ENCODE assay signal across 13 mouse cellular contexts in the genomic region with DNA sequence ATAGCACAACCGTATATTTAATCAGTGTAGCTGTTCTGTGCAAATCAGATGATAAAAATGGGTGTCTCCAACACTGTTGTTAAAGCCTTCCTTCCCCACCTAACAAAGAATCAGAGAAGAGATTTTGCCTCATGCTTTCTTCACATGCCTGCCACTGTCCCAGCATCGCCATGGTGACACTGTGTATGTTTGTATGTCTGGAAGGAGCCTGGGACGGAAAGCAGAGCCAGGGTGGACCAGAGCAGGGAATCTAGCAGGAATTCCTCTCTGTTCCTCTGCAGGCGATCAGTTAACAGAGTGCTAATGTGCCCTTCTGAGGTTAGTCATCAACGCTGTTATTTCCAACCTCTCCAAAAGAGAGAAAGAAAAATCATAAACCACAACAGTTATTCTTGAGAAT.
DNase-seq lines count a peak whose midpoint lies in the region; ATAC-seq and TF ChIP-seq lines count a peak whose summit lies in the region.
"Had no signal": no experiment of that assay in that cellular context is flagged by ENCODE, and none has a peak within 500 bp of the region (broad histone marks: within the 10 kb centered on the region; RNA-seq: fewer than 3 reads in every experiment).

No protein-coding gene starts in this region.

- peak; percentile 69 for ATAC-seq in forebrain, postnatal 0 days
- no peak for ATAC-seq in forebrain, embryonic 16.5 days
- ATAC-seq in limb, embryonic 11.5 days (ENCODE audit: insufficient number of reproducible peaks, low FRiP score, low TSS enrichment, low read depth), result no peak

- peak; percentile 27 for DNase-seq in forebrain, postnatal 0 days
- DNase-seq in limb, embryonic 11.5 days (ENCODE audit: low spot score), result peak; percentile 29
- DNase-seq in limb, embryonic 10.5 days (ENCODE audit: low spot score), result no peak
- peak; percentile 22 for DNase-seq in embryo, embryonic 9.5 days (ENCODE audit: extremely low spot score)
- peak; percentile 18 for DNase-seq in lung, postnatal 14 days
- DNase-seq in testis, postnatal 10 days (ENCODE audit: low spot score), result no peak
- no peak for DNase-seq in urinary bladder, postnatal 4 days (ENCODE audit: low spot score in 2 of 2)
- DNase-seq: cerebellum, postnatal 10 days; thymus, postnatal 4 days had no signal

- no peak overlapping the region for H3K9ac ChIP-seq in forebrain, postnatal 0 days
- H3K9ac ChIP-seq in forebrain, embryonic 16.5 days (replicated peaks; ENCODE audit: low read depth, low read length), result no peak overlapping the region
- no peak overlapping the region for H3K9ac ChIP-seq in limb, embryonic 11.5 days (ENCODE audit: low read length)
- H3K9ac ChIP-seq: lung, embryonic 15.5 days had no signal

- H3K27ac ChIP-seq in forebrain, postnatal 0 days (ENCODE audit: low read depth, low read length), result no peak overlapping the region; the same call in 1 of the 2 replicates
- no peak overlapping the region for H3K27ac ChIP-seq in forebrain, embryonic 16.5 days (ENCODE audit: low read length)
- no peak overlapping the region for H3K27ac ChIP-seq in limb, embryonic 11.5 days (replicated peaks; ENCODE audit: low read depth, low read length)
- no peak overlapping the region for H3K27ac ChIP-seq in limb, embryonic 10.5 days
- H3K27ac ChIP-seq: lung, embryonic 15.5 days had no signal

- 54% methylated on average over 5 of the region's 5 CpGs for WGBS in forebrain, postnatal 0 days
- 62% methylated on average over 5 of the region's 5 CpGs for WGBS in forebrain, embryonic 16.5 days
- WGBS in limb, embryonic 11.5 days, result 71% methylated on average over 5 of the region's 5 CpGs
- WGBS in limb, embryonic 10.5 days, result 63% methylated on average over 5 of the region's 5 CpGs

- H3K9me3 ChIP-seq in forebrain, postnatal 0 days (ENCODE audit: low read length), result no peaks in the 10 kb centered on the region
- H3K9me3 ChIP-seq in forebrain, embryonic 16.5 days (ENCODE audit: control insufficient read depth, low read length), result no peaks in the 10 kb centered on the region
- H3K9me3 ChIP-seq in limb, embryonic 11.5 days (ENCODE audit: control insufficient read depth, low read length), result no peaks in the 10 kb centered on the region
- H3K9me3 ChIP-seq in limb, embryonic 10.5 days (replicated peaks), result no peaks in the 10 kb centered on the region
- H3K9me3 ChIP-seq: lung, embryonic 15.5 days had no signal

- no peak overlapping the region for H3K4me2 ChIP-seq in forebrain, postnatal 0 days (ENCODE audit: low read depth)
- no peak overlapping the region for H3K4me2 ChIP-seq in forebrain, embryonic 16.5 days (ENCODE audit: low read length)
- no peak overlapping the region for H3K4me2 ChIP-seq in limb, embryonic 11.5 days (ENCODE audit: low read depth, severe bottlenecking)
- H3K4me2 ChIP-seq: lung, embryonic 15.5 days had no signal

- no peaks in the 10 kb centered on the region for H3K36me3 ChIP-seq in forebrain, postnatal 0 days (ENCODE audit: insufficient read depth)
- no peaks in the 10 kb centered on the region for H3K36me3 ChIP-seq in forebrain, embryonic 16.5 days (ENCODE audit: control insufficient read depth, insufficient read depth)
- H3K36me3 ChIP-seq in limb, embryonic 11.5 days (ENCODE audit: control insufficient read depth, insufficient read depth, low read length), result no peaks in the 10 kb centered on the region
- H3K36me3 ChIP-seq in limb, embryonic 10.5 days, result no peaks in the 10 kb centered on the region
- H3K36me3 ChIP-seq: lung, embryonic 15.5 days had no signal

- H3K4me3 ChIP-seq in forebrain, postnatal 0 days (ENCODE audit: low read depth, low read length), result no peak overlapping the region
- no peak overlapping the region for H3K4me3 ChIP-seq in forebrain, embryonic 16.5 days (replicated peaks; ENCODE audit: low read length)
- H3K4me3 ChIP-seq in limb, embryonic 11.5 days (ENCODE audit: low read depth, low read length), result no peak overlapping the region
- H3K4me3 ChIP-seq in limb, embryonic 10.5 days, result no peak overlapping the region
- H3K4me3 ChIP-seq: erythroblast, embryonic 14.5 days; lung, embryonic 15.5 days; myocyte had no signal

- no peak for TF ChIP-seq CTCF in forebrain, postnatal 0 days (IDR thresholded peaks at IDR 0.05; ENCODE audit: low read depth)

- no peaks in the 10 kb centered on the region for H3K27me3 ChIP-seq in forebrain, postnatal 0 days (ENCODE audit: insufficient read depth, low read length)
- H3K27me3 ChIP-seq in forebrain, embryonic 16.5 days (replicated peaks; ENCODE audit: control insufficient read depth, insufficient read depth, low read length), result no peaks in the 10 kb centered on the region
- no peaks in the 10 kb centered on the region for H3K27me3 ChIP-seq in limb, embryonic 11.5 days (ENCODE audit: control insufficient read depth, insufficient read depth, low read length)
- no peaks in the 10 kb centered on the region for H3K27me3 ChIP-seq in limb, embryonic 10.5 days (ENCODE audit: low read depth, poor library complexity, severe bottlenecking)
- H3K27me3 ChIP-seq: lung, embryonic 15.5 days had no signal

- H3K4me1 ChIP-seq in forebrain, postnatal 0 days (ENCODE audit: insufficient read depth), result no peaks in the 10 kb centered on the region; the same call in 1 of the 2 replicates
- H3K4me1 ChIP-seq in forebrain, embryonic 16.5 days (replicated peaks; ENCODE audit: control insufficient read depth, insufficient read depth, low read length), result no peaks in the 10 kb centered on the region
- no peaks in the 10 kb centered on the region for H3K4me1 ChIP-seq in limb, embryonic 11.5 days (ENCODE audit: control insufficient read depth, insufficient read depth, low read length)
- no peaks in the 10 kb centered on the region for H3K4me1 ChIP-seq in limb, embryonic 10.5 days
- H3K4me1 ChIP-seq: lung, embryonic 15.5 days had no signal

Comparison
In these comparisons a context has a peak if more than half of its experiments do, and no peak if none do; other contexts are left out.
1. DNase-seq: peak in forebrain, postnatal 0 days (single experiment), limb, embryonic 11.5 days (single experiment), embryo, embryonic 9.5 days (single experiment) and lung, postnatal 14 days (single experiment); none in limb, embryonic 10.5 days (single experiment), testis, postnatal 10 days (single experiment) and urinary bladder, postnatal 4 days (0 of 2).